Mouse (Mus musculus): Measurements from ENCODE around the gene Tmem184a. TPM values are rescaled to one million over a fixed set of nuclear protein-coding genes. Genes with fewer than 3 reads are reported as not detected.

Gene Tmem184a
- polyA plus RNA-seq, 1 experiment from 2014 or later, result 72.0 TPM

GRCm38 (mm10) chr5:139826357-139827055 is 6.8 kb upstream of the Tmem184a start, which contains the start of the genes Gm26938 and Psmg3:
TSS of gene Gm26938 (minus strand) at chr5:139826407.
TSS of gene Psmg3 (minus strand) at chr5:139826885.
- Histone ChIP-seq H3K27ac (replicated peaks) (peak within 1 kb of the TSS; percentile 70), H3K9ac (ENCODE audit: low read length) (peak within 1 kb of the TSS; percentile 87), H3K9me3 (ENCODE audit: control insufficient read depth, low read length) (no peaks in the 10 kb centered on the region), H3K4me2 (replicated peaks; ENCODE audit: low read depth) (peak within 1 kb of the TSS; percentile 67), H3K4me1 (replicated peaks; ENCODE audit: control insufficient read depth, insufficient read depth) (peaks cover 3% of the 10 kb centered on the region), H3K27me3 (ENCODE audit: control insufficient read depth, insufficient read depth, low read length) (no peaks in the 10 kb centered on the region), H3K4me3 (ENCODE audit: low read depth, low read length) (peak within 1 kb of the TSS; percentile 80), H3K36me3 (ENCODE audit: control insufficient read depth, insufficient read depth, low read length) (peaks cover 8% of the 10 kb centered on the region; the same call in 1 of the 2 replicates)
- no peak for TF ChIP-seq CTCF (IDR thresholded peaks at IDR 0.05; ENCODE audit: low read depth)
- TF ChIP-seq EP300 (optimal IDR thresholded peaks at IDR 0.05), result no peak
- WGBS, result under 1% methylated on average over 43 of the region's 43 CpGs
- DNase-seq (ENCODE audit: low spot score), result peak; percentile 90
- ATAC-seq (ENCODE audit: low FRiP score, low TSS enrichment), result peak; percentile 72

GRCm38 (mm10) chr5:139825947-139826346 is 6.2 kb upstream of the Tmem184a start:
- Histone ChIP-seq H3K9ac (ENCODE audit: low read length) (peak overlapping the region; percentile 87), H3K9me3 (ENCODE audit: control insufficient read depth, low read length) (no peaks in the 10 kb centered on the region), H3K4me3 (ENCODE audit: low read depth, low read length) (peak overlapping the region; percentile 80), H3K4me1 (replicated peaks; ENCODE audit: control insufficient read depth, insufficient read depth) (peaks cover 3% of the 10 kb centered on the region), H3K4me2 (replicated peaks; ENCODE audit: low read depth) (peak overlapping the region; percentile 67), H3K36me3 (ENCODE audit: control insufficient read depth, insufficient read depth, low read length) (peaks cover 8% of the 10 kb centered on the region; the same call in 1 of the 2 replicates), H3K27me3 (ENCODE audit: control insufficient read depth, insufficient read depth, low read length) (no peaks in the 10 kb centered on the region), H3K27ac (replicated peaks) (no peak overlapping the region)
- ATAC-seq (ENCODE audit: low FRiP score, low TSS enrichment) (no peak), DNase-seq (ENCODE audit: low spot score) (no peak)
- WGBS, result 41% methylated on average over 11 of the region's 11 CpGs
- no peak for TF ChIP-seq CTCF (IDR thresholded peaks at IDR 0.05; ENCODE audit: low read depth)
- no peak for TF ChIP-seq EP300 (optimal IDR thresholded peaks at IDR 0.05)

GRCm38 (mm10) chr5:139824531-139824930 is 4.8 kb upstream of the Tmem184a start:
- Histone ChIP-seq H3K27ac (replicated peaks) (no peak overlapping the region), H3K27me3 (ENCODE audit: control insufficient read depth, insufficient read depth, low read length) (no peaks in the 10 kb centered on the region), H3K9me3 (ENCODE audit: control insufficient read depth, low read length) (no peaks in the 10 kb centered on the region), H3K9ac (ENCODE audit: low read length) (no peak overlapping the region), H3K4me3 (ENCODE audit: low read depth, low read length) (no peak overlapping the region), H3K36me3 (ENCODE audit: control insufficient read depth, insufficient read depth, low read length) (peaks cover 8% of the 10 kb centered on the region; the same call in 1 of the 2 replicates), H3K4me2 (replicated peaks; ENCODE audit: low read depth) (no peak overlapping the region), H3K4me1 (replicated peaks; ENCODE audit: control insufficient read depth, insufficient read depth) (peaks cover 3% of the 10 kb centered on the region)
- ATAC-seq (ENCODE audit: low FRiP score, low TSS enrichment) (no peak), DNase-seq (ENCODE audit: low spot score) (no peak)
- TF ChIP-seq EP300 (optimal IDR thresholded peaks at IDR 0.05) (no peak), CTCF (IDR thresholded peaks at IDR 0.05; ENCODE audit: low read depth) (no peak)
- 93% methylated on average over 10 of the region's 10 CpGs for WGBS

- 56% methylated on average over 12 of the region's 12 CpGs for WGBS
- ATAC-seq (ENCODE audit: low FRiP score, low TSS enrichment) (peak; percentile 41), DNase-seq (ENCODE audit: low spot score) (peak; percentile 45)
- H3K27me3 ChIP-seq (ENCODE audit: control insufficient read depth, insufficient read depth, low read length), result no peaks in the 10 kb centered on the region
- peaks cover 8% of the 10 kb centered on the region; the same call in 1 of the 2 replicates for H3K36me3 ChIP-seq (ENCODE audit: control insufficient read depth, insufficient read depth, low read length)
- peaks cover 3% of the 10 kb centered on the region for H3K4me1 ChIP-seq (replicated peaks; ENCODE audit: control insufficient read depth, insufficient read depth)
- peak overlapping the region; percentile 56 for H3K27ac ChIP-seq (replicated peaks)
- no peak overlapping the region for H3K4me2 ChIP-seq (replicated peaks; ENCODE audit: low read depth)
- no peak for TF ChIP-seq CTCF (IDR thresholded peaks at IDR 0.05; ENCODE audit: low read depth)
- TF ChIP-seq EP300 (optimal IDR thresholded peaks at IDR 0.05), result no peak
- no peak overlapping the region; the same call in 1 of the 2 replicates for H3K9ac ChIP-seq (ENCODE audit: low read length)
- no peaks in the 10 kb centered on the region for H3K9me3 ChIP-seq (ENCODE audit: control insufficient read depth, low read length)
- no peak overlapping the region for H3K4me3 ChIP-seq (ENCODE audit: low read depth, low read length)
These were observed 2.0 kb upstream of the Tmem184a start for GRCm38 (mm10) chr5:139821466-139822459.

- TF ChIP-seq EP300 (optimal IDR thresholded peaks at IDR 0.05), result no peak
- peak; percentile 81 for TF ChIP-seq CTCF (IDR thresholded peaks at IDR 0.05; ENCODE audit: low read depth)
- peak overlapping the region; percentile 86 for H3K27ac ChIP-seq (replicated peaks)
- peaks cover 8% of the 10 kb centered on the region; the same call in 1 of the 2 replicates for H3K36me3 ChIP-seq (ENCODE audit: control insufficient read depth, insufficient read depth, low read length)
- peak overlapping the region; percentile 43 for H3K9ac ChIP-seq (ENCODE audit: low read length)
- no peaks in the 10 kb centered on the region for H3K9me3 ChIP-seq (ENCODE audit: control insufficient read depth, low read length)
- ATAC-seq (ENCODE audit: low FRiP score, low TSS enrichment) (peak; percentile 50; the same call in 1 of the 2 replicates), DNase-seq (ENCODE audit: low spot score) (peak; percentile 81)
- H3K4me1 ChIP-seq (replicated peaks; ENCODE audit: control insufficient read depth, insufficient read depth), result no peaks in the 10 kb centered on the region
- no peak overlapping the region; the same call in 1 of the 2 replicates for H3K4me3 ChIP-seq (ENCODE audit: low read depth, low read length)
- 42% methylated on average over 4 of the region's 4 CpGs for WGBS
- no peaks in the 10 kb centered on the region for H3K27me3 ChIP-seq (ENCODE audit: control insufficient read depth, insufficient read depth, low read length)
- H3K4me2 ChIP-seq (replicated peaks; ENCODE audit: low read depth), result peak overlapping the region; percentile 32
These were observed 916 bp downstream of the Tmem184a start for GRCm38 (mm10) chr5:139818801-139819200.
